Mouse (Mus musculus): ENCODE data around the gene Olfr373. TPM values are rescaled to one million over a fixed set of nuclear protein-coding genes. Genes with fewer than 3 reads are reported as not detected.
"Not testable (repeated sequence)": the region's sequence is repeated elsewhere in the genome, so short reads cannot be mapped to it uniquely, and the experiment has no call there.

Gene Olfr373
- polyA plus RNA-seq, 1 experiment from 2014 or later, result 0.05 TPM

DNA sequence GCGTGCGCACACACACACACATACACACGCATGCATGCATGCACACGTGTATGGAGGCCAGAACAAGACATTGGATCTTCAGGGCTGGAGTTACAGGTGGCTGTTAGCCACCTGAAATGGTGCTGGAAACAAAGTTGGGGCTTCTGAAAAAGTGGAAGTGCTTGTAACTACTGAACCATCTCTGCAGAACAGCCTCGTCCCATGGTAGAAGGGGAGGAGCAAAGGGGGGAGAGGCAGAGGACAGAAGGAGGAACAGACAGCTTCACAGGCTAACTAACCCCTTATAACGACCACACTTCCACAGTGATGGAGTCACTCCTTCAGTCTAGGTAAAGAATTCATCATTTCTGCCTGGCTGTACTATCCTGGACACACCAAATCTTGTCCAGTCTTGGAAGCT lies 27.9 kb downstream of the Olfr373 start:
- no peak for ATAC-seq
- H3K4me3 ChIP-seq (replicated peaks), result no peak overlapping the region
- H3K27me3 ChIP-seq, result no peaks in the 10 kb centered on the region
- no peak overlapping the region for H3K27ac ChIP-seq
- no peak overlapping the region for H3K4me2 ChIP-seq (replicated peaks)
- H3K4me1 ChIP-seq (replicated peaks), result no peaks in the 10 kb centered on the region
- H3K36me3 ChIP-seq, result no peaks in the 10 kb centered on the region
- H3K9me3 ChIP-seq, result no peaks in the 10 kb centered on the region
- 80% methylated on average over 6 of the region's 6 CpGs for WGBS
- no peak overlapping the region for H3K9ac ChIP-seq (replicated peaks)

DNA sequence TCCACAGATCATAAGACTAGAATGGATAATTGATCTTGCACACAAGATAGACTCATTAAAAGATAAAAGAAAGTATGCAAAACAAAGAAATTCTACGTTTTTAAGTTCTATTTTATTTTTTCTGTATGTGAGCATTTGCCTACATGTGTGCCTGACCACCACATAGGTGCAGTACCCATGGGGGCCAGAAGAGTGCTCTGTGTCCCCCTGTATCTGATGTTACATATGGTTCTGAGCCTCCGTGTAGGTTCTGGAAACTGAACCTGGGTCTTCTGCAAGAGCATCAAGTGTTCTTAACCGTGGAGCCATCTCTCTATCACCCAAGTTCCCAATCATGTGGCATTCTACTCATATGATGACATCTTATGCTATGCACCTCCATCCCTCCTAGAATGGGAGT lies 29.5 kb downstream of the Olfr373 start:
- no peaks in the 10 kb centered on the region for H3K9me3 ChIP-seq
- no peak for ATAC-seq
- H3K9ac ChIP-seq (replicated peaks), result no peak overlapping the region
- WGBS, result 66% methylated on average over 3 of the region's 3 CpGs
- no peak overlapping the region for H3K4me3 ChIP-seq (replicated peaks)
- H3K27ac ChIP-seq, result no peak overlapping the region
- H3K27me3 ChIP-seq, result no peaks in the 10 kb centered on the region
- H3K4me2 ChIP-seq (replicated peaks), result no peak overlapping the region
- no peaks in the 10 kb centered on the region for H3K36me3 ChIP-seq
- no peaks in the 10 kb centered on the region for H3K4me1 ChIP-seq (replicated peaks)

DNA sequence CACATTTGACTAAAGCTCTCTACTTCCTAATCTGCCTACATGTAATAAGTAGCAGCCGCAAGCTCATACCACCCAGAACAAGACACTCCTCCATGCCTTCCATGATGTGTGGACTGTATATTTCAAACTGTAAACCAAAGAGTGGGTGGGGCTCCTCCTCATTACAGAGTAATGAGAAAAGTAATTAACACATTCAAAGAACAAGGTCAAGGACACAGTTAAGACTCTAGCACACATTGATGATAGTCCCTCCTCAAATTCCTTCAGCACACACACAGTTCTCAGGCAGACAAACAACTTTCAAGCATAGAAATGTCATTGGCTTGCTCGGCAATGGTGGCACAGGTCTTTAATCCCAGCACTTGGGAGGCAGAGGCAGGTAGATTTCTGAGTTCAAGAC lies 32.2 kb downstream of the Olfr373 start:
- Histone ChIP-seq H3K9ac (replicated peaks) (no peak overlapping the region), H3K4me2 (replicated peaks) (no peak overlapping the region), H3K4me1 (replicated peaks) (no peaks in the 10 kb centered on the region), H3K4me3 (replicated peaks) (no peak overlapping the region), H3K36me3 (no peaks in the 10 kb centered on the region), H3K27me3 (no peaks in the 10 kb centered on the region), H3K9me3 (no peaks in the 10 kb centered on the region), H3K27ac (no peak overlapping the region)
- no peak for ATAC-seq
- 83% methylated on average over 2 of the region's 2 CpGs for WGBS

DNA sequence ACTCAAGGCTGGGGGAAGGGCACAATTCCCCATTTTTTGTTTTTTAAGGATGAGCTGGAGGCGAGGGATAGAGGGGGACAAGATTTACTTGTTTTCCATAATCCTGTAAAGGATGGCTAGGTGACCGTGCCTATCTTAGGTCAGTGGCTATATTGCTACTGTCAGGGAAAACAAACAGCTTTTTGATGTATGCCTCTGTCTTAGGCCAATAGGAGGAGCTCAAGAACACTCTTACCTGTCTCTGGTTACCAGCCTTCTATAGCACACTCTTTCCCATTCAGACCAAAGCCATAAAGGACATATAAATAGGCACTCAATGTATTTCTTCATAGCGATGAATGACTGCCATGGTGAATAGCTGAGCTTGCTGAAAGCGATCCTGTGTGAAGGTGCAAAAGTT lies 35.6 kb downstream of the Olfr373 start:
- Histone ChIP-seq H3K4me3 (replicated peaks) (no peak overlapping the region), H3K4me2 (replicated peaks) (no peak overlapping the region), H3K9me3 (no peaks in the 10 kb centered on the region), H3K27ac (no peak overlapping the region), H3K9ac (replicated peaks) (no peak overlapping the region), H3K36me3 (no peaks in the 10 kb centered on the region), H3K4me1 (replicated peaks) (no peaks in the 10 kb centered on the region), H3K27me3 (no peaks in the 10 kb centered on the region)
- no peak for ATAC-seq
- 55% methylated on average over 4 of the region's 4 CpGs for WGBS

GRCm38 (mm10) chr8:72121486-72121885 lies 38.5 kb downstream of the Olfr373 start:
- H3K4me2 ChIP-seq (replicated peaks); H3K9me3 ChIP-seq; H3K27ac ChIP-seq; H3K4me3 ChIP-seq (replicated peaks); H3K4me1 ChIP-seq (replicated peaks); H3K27me3 ChIP-seq; H3K9ac ChIP-seq (replicated peaks); ATAC-seq; H3K36me3 ChIP-seq: not testable (repeated sequence)
- 57% methylated on average over 3 of the region's 3 CpGs for WGBS

DNA sequence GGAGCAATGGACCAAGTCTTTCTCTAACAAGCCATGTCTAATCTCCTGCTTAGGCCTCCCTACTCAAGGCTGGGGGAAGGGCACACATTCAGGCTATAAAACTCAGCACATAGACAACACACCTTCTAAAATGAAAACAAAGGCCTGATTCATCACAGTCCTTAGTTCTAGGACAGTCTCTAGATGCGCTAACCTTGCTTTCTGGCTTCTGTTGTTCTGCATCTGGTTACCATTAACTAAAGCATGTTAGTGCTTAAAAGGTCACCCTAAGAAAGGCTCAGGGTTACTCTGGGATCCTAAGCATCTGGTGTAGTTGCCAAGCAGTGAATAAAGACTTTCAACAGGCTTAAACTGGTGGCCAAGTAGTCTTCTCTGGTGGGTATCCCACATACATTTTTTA lies 39.0 kb downstream of the Olfr373 start:
- no peak overlapping the region for H3K4me2 ChIP-seq (replicated peaks)
- no peak overlapping the region for H3K27ac ChIP-seq
- whole genome bisulfite sequencing, result 32% methylated on average over 1 of the region's 1 CpGs
- no peak for ATAC-seq
- H3K4me3 ChIP-seq (replicated peaks), result no peak overlapping the region
- H3K36me3 ChIP-seq, result no peaks in the 10 kb centered on the region
- no peaks in the 10 kb centered on the region for H3K27me3 ChIP-seq
- H3K9ac ChIP-seq (replicated peaks), result no peak overlapping the region
- H3K4me1 ChIP-seq (replicated peaks), result no peaks in the 10 kb centered on the region
- H3K9me3 ChIP-seq, result 0 out of 2 replicates have a peak, but pooled peaks cover 4% of the 10 kb centered on the region

DNA sequence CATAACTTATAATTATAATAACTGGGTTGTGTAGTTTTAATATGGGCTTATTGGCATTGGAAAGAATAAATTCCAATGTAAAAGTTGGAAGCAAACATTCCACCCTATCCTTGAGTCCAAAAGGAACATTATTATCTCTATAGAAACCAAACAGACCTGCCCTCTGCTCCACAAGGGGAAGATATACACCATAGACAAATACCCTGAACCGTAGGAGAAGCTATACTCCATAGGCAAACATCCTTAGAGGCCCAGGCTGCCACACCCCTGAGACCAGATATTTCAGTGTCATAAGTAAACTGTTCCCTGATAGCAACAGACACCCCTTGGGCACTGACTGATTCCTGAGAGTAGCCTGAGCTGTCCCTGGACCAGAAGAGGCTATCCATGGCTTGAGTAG lies 44.9 kb downstream of the Olfr373 start:
- ATAC-seq, result no peak
- Histone ChIP-seq H3K27me3 (no peaks in the 10 kb centered on the region), H3K27ac (no peak overlapping the region), H3K4me1 (replicated peaks) (no peaks in the 10 kb centered on the region), H3K36me3 (no peaks in the 10 kb centered on the region), H3K9ac (replicated peaks) (no peak overlapping the region), H3K9me3 (0 out of 2 replicates have a peak, but pooled peaks cover 4% of the 10 kb centered on the region), H3K4me3 (replicated peaks) (no peak overlapping the region), H3K4me2 (replicated peaks) (no peak overlapping the region)
- 84% methylated on average over 1 of the region's 1 CpGs for WGBS

GRCm38 (mm10) chr8:72131251-72131650 lies 48.3 kb downstream of the Olfr373 start:
- 95% methylated on average over 2 of the region's 2 CpGs for WGBS
- Histone ChIP-seq H3K4me3 (replicated peaks) (no peak overlapping the region), H3K9ac (replicated peaks) (no peak overlapping the region), H3K4me1 (replicated peaks) (peaks cover 5% of the 10 kb centered on the region), H3K4me2 (replicated peaks) (no peak overlapping the region), H3K9me3 (no peaks in the 10 kb centered on the region), H3K27me3 (no peaks in the 10 kb centered on the region), H3K27ac (no peak overlapping the region), H3K36me3 (no peaks in the 10 kb centered on the region)
- ATAC-seq, result no peak

GRCm38 (mm10) chr8:72131901-72132300 lies 48.9 kb downstream of the Olfr373 start:
- Histone ChIP-seq H3K4me1 (replicated peaks) (peaks cover 11% of the 10 kb centered on the region), H3K4me3 (replicated peaks) (no peak overlapping the region), H3K4me2 (replicated peaks) (no peak overlapping the region), H3K9ac (replicated peaks) (no peak overlapping the region), H3K27ac (no peak overlapping the region), H3K9me3 (no peaks in the 10 kb centered on the region), H3K36me3 (no peaks in the 10 kb centered on the region), H3K27me3 (no peaks in the 10 kb centered on the region)
- WGBS, result 87% methylated on average over 2 of the region's 2 CpGs
- no peak for ATAC-seq

GRCm38 (mm10) chr8:72132417-72132816 lies 49.4 kb downstream of the Olfr373 start:
- Histone ChIP-seq H3K36me3 (no peaks in the 10 kb centered on the region), H3K4me3 (replicated peaks) (no peak overlapping the region), H3K9me3 (no peaks in the 10 kb centered on the region), H3K9ac (replicated peaks) (no peak overlapping the region), H3K27ac (no peak overlapping the region), H3K27me3 (no peaks in the 10 kb centered on the region), H3K4me2 (replicated peaks) (no peak overlapping the region), H3K4me1 (replicated peaks) (peaks cover 16% of the 10 kb centered on the region)
- 88% methylated on average over 1 of the region's 1 CpGs for WGBS
- ATAC-seq, result no peak

DNA sequence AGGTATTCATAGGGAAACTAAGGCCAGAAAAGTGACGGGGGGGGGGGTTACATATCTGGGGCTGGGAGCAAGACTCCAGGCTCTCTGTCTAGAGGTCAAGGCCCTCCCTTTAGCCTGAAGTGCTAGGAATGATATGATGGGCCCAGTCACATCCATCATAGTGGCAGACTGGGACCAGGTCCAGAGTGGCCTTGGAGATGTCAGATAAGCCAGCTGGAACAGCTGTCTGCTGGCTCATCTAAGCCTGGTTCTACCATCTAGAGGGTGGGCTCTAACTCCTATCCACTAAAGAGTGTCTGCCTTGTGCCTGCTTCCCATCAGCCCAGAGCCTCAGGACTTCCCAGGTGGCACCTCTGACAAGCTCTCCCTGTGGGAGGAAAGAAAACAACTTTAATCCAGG lies 49.9 kb downstream of the Olfr373 start:
- no peaks in the 10 kb centered on the region for H3K27me3 ChIP-seq
- H3K4me1 ChIP-seq (replicated peaks), result peaks cover 19% of the 10 kb centered on the region
- ATAC-seq, result no peak
- H3K36me3 ChIP-seq, result no peaks in the 10 kb centered on the region
- WGBS, result 57% methylated on average over 1 of the region's 1 CpGs
- no peak overlapping the region for H3K4me3 ChIP-seq (replicated peaks)
- H3K4me2 ChIP-seq (replicated peaks), result no peak overlapping the region
- no peak overlapping the region for H3K27ac ChIP-seq
- H3K9me3 ChIP-seq, result no peaks in the 10 kb centered on the region
- H3K9ac ChIP-seq (replicated peaks), result no peak overlapping the region

GRCm38 (mm10) chr8:72133507-72133906 lies 50.5 kb downstream of the Olfr373 start:
- Histone ChIP-seq H3K27ac (no peak overlapping the region), H3K4me1 (replicated peaks) (peaks cover 19% of the 10 kb centered on the region), H3K4me3 (replicated peaks) (no peak overlapping the region), H3K9me3 (no peaks in the 10 kb centered on the region), H3K9ac (replicated peaks) (no peak overlapping the region), H3K27me3 (no peaks in the 10 kb centered on the region), H3K4me2 (replicated peaks) (no peak overlapping the region), H3K36me3 (peaks cover 3% of the 10 kb centered on the region)
- 65% methylated on average over 1 of the region's 1 CpGs for WGBS
- no peak for ATAC-seq

GRCm38 (mm10) chr8:72134756-72135445 lies 51.9 kb downstream of the Olfr373 start, which contains the start of gene Tpm4:
Tpm4 (plus strand) TSS chr8:72134975.
- Histone ChIP-seq H3K4me2 (replicated peaks) (peak within 1 kb of the TSS; percentile 83), H3K9ac (replicated peaks) (peak within 1 kb of the TSS; percentile 92), H3K36me3 (peaks cover 16% of the 10 kb centered on the region), H3K9me3 (no peaks in the 10 kb centered on the region), H3K27me3 (no peaks in the 10 kb centered on the region), H3K4me1 (replicated peaks) (peaks cover 19% of the 10 kb centered on the region), H3K4me3 (replicated peaks) (peak within 1 kb of the TSS; percentile 84), H3K27ac (peak within 1 kb of the TSS; percentile 90)
- ATAC-seq, result peak; percentile 84
- under 1% methylated on average over 49 of the region's 49 CpGs for WGBS

Data from midbrain, embryonic 13.5 days (tissue).